Mouse (Mus musculus): ENCODE data around the gene Sf3b1.

DNA sequence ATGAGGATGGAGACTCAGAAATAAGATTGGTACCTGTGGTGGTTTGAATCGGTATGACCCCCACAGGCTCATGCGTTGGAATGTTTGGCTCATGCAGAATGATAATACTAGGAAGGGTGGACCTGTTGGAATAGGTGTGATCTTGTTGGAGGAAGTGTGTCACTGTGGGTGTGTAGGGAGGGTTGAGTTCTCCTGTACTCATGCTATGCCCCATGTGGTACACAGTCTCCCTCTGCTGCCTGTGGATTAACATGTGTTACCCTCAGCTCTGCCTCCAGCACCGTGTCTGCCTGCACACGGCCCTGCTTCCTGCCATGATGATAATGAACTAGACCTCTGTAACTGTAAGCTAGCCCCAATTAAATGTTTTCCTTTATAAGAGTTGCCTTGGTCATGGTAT, 72.4 kb downstream of the Sf3b1 start:
- TF ChIP-seq CTCF (IDR thresholded peaks at IDR 0.05; ENCODE audit: extremely low read depth, insufficient read depth, insufficient read length, insufficient replicate concordance) (peak; percentile 10; the same call in 1 of the 2 replicates), POLR2A (IDR thresholded peaks at IDR 0.05; ENCODE audit: low read depth, low read length) (no peak)

Measured in spleen, adult 2 months (tissue).